Comparison of ENCODE assay signal across 32 mouse cellular contexts in the genomic region with DNA sequence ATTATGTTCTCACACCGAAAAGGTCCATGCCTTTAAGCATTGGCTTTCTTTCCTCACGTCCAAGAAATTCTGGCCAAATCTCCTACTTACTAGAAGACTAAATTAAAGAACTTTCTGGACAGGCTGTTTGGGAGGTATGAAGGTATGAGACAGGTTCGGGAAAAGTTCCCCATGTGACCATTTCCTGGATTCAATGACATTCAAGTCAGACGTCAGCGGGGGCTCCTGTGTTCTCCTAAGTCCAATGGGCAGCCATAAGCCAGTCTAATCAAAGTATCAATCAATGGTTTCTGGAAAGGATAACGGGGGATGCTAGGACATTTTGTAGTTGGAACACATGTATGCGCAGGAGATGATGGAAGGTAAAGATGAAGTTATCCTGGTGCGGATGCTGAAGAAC. TPM values are rescaled to one million over a fixed set of nuclear protein-coding genes. Genes with fewer than 3 reads are reported as not detected.
"Had no signal": no experiment of that assay in that cellular context is flagged by ENCODE, and none has a peak within 500 bp of the region (broad histone marks: within the 10 kb centered on the region; RNA-seq: fewer than 3 reads in every experiment).

No protein-coding gene starts in this region.

- H3K36me3 ChIP-seq: embryonic facial prominence, embryonic 10.5 days; embryonic facial prominence, embryonic 12.5 days; embryonic facial prominence, embryonic 13.5 days; embryonic facial prominence, embryonic 15.5 days; forebrain, embryonic 10.5 days; forebrain, embryonic 12.5 days; forebrain, embryonic 15.5 days had no signal

- DNase-seq: cerebellum, adult 2 months; cerebellum, adult 8-10 months; cerebellum, adult 9-10 months; cerebellum, adult 9-11 months; cerebellum, postnatal 10 days; cerebellum, postnatal 14 days; cerebellum, postnatal 25 days; cerebellum, postnatal 36 days; embryo, embryonic 11 days; forebrain, postnatal 0 days; gastrocnemius, adult 2 months; gastrocnemius, postnatal 10 days; gastrocnemius, postnatal 14 days; gastrocnemius, postnatal 25 days; gastrocnemius, postnatal 36 days; heart, adult 18-20 months had no signal

- ATAC-seq: forebrain, embryonic 13.5 days; forebrain, embryonic 14.5 days; forebrain, embryonic 15.5 days; forebrain, embryonic 16.5 days; forebrain, postnatal 0 days had no signal

- H3K4me2 ChIP-seq: embryonic facial prominence, embryonic 12.5 days; embryonic facial prominence, embryonic 13.5 days; embryonic facial prominence, embryonic 15.5 days; forebrain, embryonic 12.5 days; forebrain, embryonic 13.5 days; forebrain, embryonic 15.5 days had no signal

- H3K9me3 ChIP-seq: embryonic facial prominence, embryonic 10.5 days; embryonic facial prominence, embryonic 12.5 days; embryonic facial prominence, embryonic 13.5 days; embryonic facial prominence, embryonic 15.5 days; forebrain, embryonic 10.5 days; forebrain, embryonic 12.5 days; forebrain, embryonic 13.5 days; forebrain, embryonic 15.5 days had no signal

- H3K4me3 ChIP-seq: embryonic facial prominence, embryonic 10.5 days; embryonic facial prominence, embryonic 12.5 days; embryonic facial prominence, embryonic 13.5 days; embryonic facial prominence, embryonic 15.5 days; erythroblast, embryonic 14.5 days; forebrain, embryonic 10.5 days; forebrain, embryonic 12.5 days; forebrain, embryonic 13.5 days; forebrain, embryonic 15.5 days; gastrocnemius, adult 2 months had no signal

- H3K9ac ChIP-seq: embryonic facial prominence, embryonic 12.5 days; embryonic facial prominence, embryonic 13.5 days; embryonic facial prominence, embryonic 15.5 days; forebrain, embryonic 12.5 days; forebrain, embryonic 13.5 days; forebrain, embryonic 15.5 days; forebrain, postnatal 0 days had no signal

- H3K4me1 ChIP-seq: embryonic facial prominence, embryonic 10.5 days; embryonic facial prominence, embryonic 12.5 days; embryonic facial prominence, embryonic 13.5 days; embryonic facial prominence, embryonic 15.5 days; forebrain, embryonic 10.5 days; forebrain, embryonic 12.5 days; forebrain, embryonic 13.5 days; forebrain, embryonic 15.5 days had no signal

- H3K27me3 ChIP-seq: embryonic facial prominence, embryonic 12.5 days; embryonic facial prominence, embryonic 13.5 days; embryonic facial prominence, embryonic 15.5 days; forebrain, embryonic 12.5 days; forebrain, embryonic 13.5 days; forebrain, embryonic 15.5 days had no signal

- H3K27ac ChIP-seq: embryonic facial prominence, embryonic 10.5 days; embryonic facial prominence, embryonic 12.5 days; embryonic facial prominence, embryonic 13.5 days; embryonic facial prominence, embryonic 15.5 days; forebrain, embryonic 10.5 days; forebrain, embryonic 12.5 days; forebrain, embryonic 13.5 days; forebrain, embryonic 15.5 days; gastrocnemius, adult 2 months had no signal

RNA-seq across cellular contexts. Expression of a gene that starts 8.1 kb away (rescaled TPM):
- total RNA-seq: common myeloid progenitor, adult 5-6 weeks; forebrain, postnatal 0 days; granulocyte monocyte progenitor cell, adult 5-6 weeks had no signal
- polyA plus RNA-seq: cortical plate, adult 2 months; embryonic facial prominence, embryonic 10.5 days; erythroblast, embryonic 14.5 days; forebrain, embryonic 10.5 days; forebrain, embryonic 11.5 days; forebrain, embryonic 12.5 days; forebrain, embryonic 13.5 days; forebrain, embryonic 14.5 days; forebrain, embryonic 15.5 days; forebrain, embryonic 16.5 days; forebrain, postnatal 0 days; frontal cortex, adult 2 months had no signal
